Mouse (Mus musculus) 3134 (cell line): ENCODE results near the gene Ptgir.
A peak's percentile ranks its signal among the peaks of the same experiment; 100 is the strongest.
"Not testable (repeated sequence)": the region's sequence is repeated elsewhere in the genome, so short reads cannot be mapped to it uniquely, and the experiment has no call there.

ENCODE experiments used
- DNase-seq: peaks from one replicate; pipeline ENCODE4 v3.0.0-alpha.2; 2011; ENCODE audit warnings: low spot score; ENCODE audit not compliant: insufficient read length; ENCODE audit errors: extremely low read depth

Ptgir gene

DNA sequence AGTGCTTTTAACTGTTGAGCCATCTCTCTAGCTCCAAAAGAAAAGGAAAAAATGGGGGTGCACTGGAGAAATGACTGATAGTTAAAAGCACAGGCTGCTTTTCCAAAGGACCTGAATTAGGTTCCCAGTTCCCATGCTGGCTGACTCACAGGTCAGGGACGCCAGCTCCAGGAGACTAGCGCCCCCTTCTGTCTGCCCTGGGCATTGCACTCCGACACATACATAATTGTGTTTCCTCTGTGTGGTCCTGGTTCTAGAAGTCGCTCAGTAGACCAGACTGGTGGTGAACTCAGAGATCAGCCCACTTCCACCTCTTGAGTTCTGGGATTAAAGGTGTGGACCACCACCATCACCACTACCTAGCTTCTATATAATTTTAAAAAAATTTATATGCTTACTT, 31.0 kb downstream of the Ptgir start:
- no peak for DNase-seq

- no peak for DNase-seq
These were observed 32.0 kb downstream of the Ptgir start for GRCm38 (mm10) chr7:16938117-16938791.

GRCm38 (mm10) chr7:16940292-16940691, 34.0 kb downstream of the Ptgir start:
- DNase-seq = no peak

- no peak for DNase-seq
These were observed 36.6 kb downstream of the Ptgir start for GRCm38 (mm10) chr7:16942861-16943260.

GRCm38 (mm10) chr7:16944061-16944807, 37.9 kb downstream of the Ptgir start, which contains the start of gene Pnmal2:
Gene Pnmal2, plus strand, starts transcription at chr7:16944682.
- DNase-seq = no peak

GRCm38 (mm10) chr7:16944808-16945315, 38.6 kb downstream of the Ptgir start:
- no peak for DNase-seq

DNA sequence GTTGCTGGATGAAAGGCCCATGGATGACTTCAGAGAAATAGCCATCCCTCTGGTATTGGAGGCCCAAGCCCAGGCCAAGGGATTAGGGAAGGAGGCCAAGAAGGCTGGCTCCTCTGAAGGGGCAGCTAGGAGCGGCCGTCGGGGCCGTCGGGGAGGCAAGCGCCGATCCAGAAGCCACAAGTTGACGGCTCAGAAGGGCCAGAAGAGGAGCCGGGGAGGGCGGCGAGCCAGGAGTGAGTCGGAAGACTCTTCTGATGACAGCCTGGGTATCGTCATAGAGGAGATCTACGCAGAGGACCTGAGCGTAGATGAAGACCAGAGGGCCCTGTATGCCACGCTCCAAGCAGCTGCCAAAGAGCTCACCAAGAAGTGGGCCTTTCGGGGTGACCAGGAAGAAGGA, 39.1 kb downstream of the Ptgir start:
- DNase-seq = no peak

DNA sequence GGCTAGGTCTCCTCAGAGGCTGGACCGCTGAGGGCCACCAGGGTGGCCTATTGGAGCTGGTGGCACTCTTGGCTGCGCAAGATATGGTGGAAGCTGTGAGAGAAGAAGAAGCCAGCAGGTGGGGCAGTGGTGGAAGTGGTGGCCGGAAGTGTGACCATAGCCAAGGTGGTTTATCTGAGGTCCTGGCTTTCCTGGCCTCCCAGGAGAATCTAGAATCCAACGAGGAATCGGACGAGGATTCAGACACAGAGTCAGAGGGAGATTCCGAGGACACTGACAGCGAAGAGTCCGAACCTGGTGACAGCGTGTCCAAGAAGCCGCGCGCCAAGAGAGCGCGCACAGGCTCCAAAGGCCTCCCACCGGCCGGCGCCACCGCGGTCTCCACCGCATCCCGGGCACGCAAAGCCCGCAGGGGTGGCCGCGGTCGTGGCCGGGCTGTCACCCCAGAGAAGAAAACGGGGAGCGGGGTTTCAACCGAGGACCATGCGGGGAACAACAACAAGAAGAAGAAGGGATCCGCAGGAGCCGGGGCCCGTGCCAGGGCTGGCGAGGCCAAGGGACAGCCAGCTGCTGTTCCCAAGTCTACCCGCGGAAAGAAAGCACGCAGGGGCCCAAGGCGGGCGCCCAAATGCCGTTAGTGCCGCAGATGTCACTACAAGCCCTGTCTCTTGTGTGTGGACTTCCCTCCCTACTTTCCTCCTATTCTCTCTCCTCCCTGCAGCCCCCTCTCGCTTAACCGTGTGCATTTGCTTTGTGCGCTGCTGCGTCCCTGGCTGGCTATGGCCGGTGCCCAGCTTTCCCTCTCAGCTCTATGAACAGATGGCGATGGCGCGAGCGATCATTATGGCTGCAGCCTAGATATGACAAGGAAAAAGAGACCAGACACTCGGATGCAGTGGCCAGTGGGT, 40.4 kb downstream of the Ptgir start:
- DNase-seq = no peak

DNA sequence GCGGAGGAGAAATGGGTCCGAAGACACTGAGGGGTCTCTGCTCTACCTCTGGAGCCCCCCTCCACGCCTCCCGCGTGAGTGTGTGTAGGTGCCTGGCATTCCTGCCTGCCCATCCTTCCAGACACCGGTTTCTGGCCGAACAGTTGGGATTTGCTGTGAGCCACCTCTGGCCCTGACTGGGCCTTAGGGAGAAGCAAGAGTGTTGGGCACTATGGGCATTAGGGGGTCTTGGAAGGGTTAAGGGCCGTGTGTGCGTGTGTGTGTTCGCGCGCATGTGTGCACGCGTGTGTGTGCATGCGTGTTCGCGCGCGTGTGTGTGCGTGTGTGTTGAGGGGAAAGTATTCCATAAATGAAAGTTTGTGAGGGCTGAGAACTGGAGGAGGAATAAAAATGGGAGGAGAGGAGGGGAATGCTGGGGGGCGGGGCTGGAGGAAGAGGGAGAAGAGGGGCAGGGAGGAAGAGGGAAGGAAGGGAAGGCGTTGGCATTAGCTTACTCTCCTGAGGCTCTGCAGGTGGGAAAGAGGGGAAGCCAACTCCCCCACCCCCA, 41.1 kb downstream of the Ptgir start:
- DNase-seq = no peak

DNA sequence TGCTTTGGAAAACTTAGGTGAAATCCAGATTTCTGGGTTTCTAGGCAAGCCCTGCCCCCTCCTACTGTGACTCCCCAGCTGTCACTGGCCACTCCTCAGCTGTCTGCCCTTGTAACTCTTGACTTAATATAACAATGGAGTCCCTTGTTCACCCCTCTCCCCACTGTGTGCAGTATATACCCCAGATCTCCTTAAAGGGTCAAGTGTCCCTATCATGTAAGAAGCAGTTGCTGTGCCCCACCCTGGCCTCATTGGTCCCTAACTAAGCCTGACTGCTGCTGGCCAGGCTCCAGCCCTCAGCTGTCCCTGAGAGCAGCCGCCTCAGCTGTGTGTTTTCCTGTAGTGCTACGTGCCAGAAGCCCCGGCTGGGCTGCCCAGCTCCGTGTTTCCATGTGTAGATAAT, 41.7 kb downstream of the Ptgir start:
- no peak for DNase-seq

DNA sequence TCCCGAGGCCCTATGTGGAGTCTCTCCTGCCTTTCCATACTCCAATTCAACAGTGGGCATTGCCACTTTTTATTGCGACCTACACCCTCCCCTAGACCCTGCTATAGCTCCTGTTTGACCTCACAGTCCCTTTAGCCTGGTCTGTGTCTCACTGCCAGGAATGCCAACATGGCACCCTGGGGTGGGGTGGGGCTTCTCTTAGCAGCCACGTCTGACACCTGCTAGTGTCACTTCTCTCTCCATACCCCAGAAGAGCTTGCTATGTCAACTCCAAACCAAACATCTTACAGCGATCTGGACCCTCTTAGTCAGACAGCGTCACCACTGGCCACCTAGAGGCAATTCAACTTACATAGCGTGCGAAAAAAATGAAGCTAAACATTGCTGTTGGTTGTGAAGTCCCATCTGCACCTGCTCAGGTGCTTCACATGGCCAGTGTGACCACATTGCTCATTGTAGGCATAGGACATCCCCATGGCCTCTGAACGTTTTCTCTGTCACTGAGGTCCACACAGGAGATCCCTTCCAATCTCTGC, 42.7 kb downstream of the Ptgir start:
- DNase-seq = no peak

DNA sequence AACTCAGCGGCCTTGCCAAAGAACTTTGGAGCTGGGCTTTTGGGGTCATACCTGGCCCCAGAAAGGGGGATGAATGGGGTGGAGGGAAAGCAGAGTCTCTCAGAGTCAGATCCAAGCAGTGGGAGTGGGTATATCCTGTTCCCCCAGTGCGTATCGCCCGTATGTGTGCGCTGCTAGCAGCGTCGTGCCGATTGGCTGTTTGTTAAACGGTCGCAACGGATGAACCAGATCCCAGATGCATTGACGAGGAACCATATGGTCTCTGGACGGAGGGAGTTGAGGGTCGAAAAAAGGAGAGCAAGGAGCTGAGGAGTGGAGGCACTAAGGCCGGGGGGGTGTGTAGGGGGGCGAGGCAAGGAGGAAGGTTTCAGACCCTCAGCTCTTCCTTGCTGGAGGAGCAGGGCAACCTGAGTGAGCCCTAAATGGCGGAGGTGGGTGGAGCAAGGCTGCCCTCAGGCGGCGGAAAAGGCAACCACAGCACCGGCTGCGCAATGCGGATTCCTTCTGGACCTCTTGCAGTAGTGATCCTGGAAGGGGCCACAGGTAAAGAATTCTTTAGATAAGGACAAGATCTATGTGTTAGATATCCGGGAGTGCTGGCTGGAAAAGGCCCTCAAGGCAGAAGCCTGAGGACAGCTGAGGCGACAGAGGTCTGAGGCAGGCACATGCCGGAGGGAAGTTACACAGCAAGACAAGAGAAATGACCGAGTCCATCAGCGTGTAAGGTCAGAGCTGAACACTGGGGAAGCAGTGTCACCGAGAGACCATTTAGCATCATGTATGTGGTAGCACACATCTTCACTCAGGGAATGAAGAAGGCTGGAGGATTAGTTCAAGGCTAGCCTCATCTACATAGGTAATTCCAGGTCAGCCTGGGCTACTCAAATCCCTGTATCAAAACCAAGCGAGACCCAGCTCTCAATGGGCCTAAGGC, 43.9 kb downstream of the Ptgir start:
- DNase-seq = peak; percentile 44

DNA sequence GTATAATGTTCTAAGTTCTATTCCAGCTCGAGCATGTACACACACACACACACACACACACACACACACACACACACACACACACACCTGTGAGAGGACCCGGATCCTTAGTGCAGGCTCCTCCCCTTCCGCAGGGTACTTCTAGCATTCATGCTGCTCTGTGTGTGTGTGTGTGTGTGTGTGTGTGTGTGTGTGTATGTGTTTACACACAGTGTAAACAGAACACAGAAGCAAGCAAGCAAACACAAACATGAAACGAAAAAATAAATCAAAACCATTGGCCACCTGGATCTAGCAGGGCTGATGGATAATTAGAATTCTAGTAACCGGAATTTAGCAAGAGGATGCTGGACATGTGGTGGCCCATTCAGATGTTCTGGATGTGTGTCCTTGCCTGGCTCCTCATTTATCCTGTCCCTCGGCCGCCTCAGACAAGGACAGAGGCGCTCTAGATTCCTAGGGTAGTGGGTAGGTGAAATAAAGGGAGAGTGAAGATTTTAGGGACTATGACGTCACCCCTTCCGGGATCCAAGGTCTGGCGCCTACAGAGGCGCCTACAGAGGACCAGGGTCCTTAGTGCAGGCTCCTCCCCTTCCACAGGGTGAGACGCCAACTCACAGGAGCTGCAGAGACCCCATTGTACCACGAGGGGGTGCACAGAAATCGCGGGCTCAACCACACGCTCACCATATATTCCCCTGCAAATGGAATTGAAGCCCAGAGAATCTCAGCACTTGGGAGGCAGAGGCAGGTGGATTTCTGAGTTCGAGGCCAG, 44.8 kb downstream of the Ptgir start:
- peak; percentile 50 for DNase-seq

GRCm38 (mm10) chr7:16953776-16954175, 47.5 kb downstream of the Ptgir start:
- not testable (repeated sequence) for DNase-seq

- DNase-seq = no peak
These were observed 49.4 kb downstream of the Ptgir start for GRCm38 (mm10) chr7:16955712-16956111.

- DNase-seq = no peak
These were observed 50.3 kb downstream of the Ptgir start for GRCm38 (mm10) chr7:16956410-16957265.

DNA sequence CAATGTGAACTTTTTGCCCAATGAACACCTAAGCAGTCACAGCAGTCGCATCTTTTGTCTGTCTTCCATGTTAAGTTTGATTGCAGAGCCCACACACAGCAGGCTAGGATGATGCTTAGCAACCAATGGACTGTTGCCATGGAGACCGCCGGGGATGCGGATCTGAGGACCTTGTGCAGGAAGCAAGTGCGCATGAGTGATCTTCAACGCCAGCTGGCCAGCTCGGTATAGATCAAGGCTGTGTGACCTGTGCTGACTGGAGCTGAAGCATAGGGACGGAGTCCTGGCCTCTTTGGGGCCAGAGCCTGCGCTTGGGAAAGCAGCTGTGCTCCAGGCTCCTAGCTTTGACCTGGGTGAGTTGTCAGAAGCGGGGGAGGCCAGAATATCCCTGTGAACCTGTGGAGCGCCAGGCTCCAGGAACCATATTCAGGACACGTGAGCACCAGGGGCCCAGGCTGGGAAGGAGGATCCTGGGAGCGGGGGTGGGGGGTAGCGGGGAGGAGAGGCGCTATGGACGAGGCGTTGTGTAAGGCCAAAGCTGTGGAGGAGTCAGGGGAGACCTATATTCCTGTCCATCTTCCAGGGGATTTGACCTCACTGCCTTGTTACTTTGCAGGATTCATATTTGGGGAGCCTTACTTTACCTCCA, 53.4 kb downstream of the Ptgir start, which contains the start of gene Pnmal1:
Gene Pnmal1, plus strand, starts transcription at position 141 of the 649 bp plus-strand sequence.
- no peak for DNase-seq
